Mouse (Mus musculus): ENCODE data around the gene Klrd1. TPM values are rescaled to one million over a fixed set of nuclear protein-coding genes. Genes with fewer than 3 reads are reported as not detected.

Gene Klrd1
- polyA plus RNA-seq (2012; rRNA removed): not detected in 2 replicates

DNA sequence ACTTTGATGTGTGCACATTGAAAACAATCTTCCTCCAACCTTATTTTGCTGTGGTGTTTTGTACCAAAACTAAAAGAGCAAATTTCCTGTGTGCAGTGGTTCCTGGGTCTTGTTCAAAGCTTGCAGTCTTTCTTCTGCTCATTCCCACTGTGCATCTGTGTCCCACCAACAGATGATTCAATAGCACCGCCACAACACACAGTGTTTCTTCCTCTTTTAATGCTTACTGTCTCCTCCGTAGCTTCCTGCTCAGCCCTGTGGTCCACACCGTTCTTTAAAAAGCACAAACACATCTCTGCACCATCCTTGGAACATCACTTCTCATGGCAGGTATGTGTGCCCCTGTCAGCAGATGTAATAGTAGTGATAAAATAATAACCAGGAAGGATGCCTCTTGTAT lies at the start of gene Klrd1:
Gene Klrd1, plus strand, starts transcription at position 275 of the 400 bp plus-strand sequence.

DNA sequence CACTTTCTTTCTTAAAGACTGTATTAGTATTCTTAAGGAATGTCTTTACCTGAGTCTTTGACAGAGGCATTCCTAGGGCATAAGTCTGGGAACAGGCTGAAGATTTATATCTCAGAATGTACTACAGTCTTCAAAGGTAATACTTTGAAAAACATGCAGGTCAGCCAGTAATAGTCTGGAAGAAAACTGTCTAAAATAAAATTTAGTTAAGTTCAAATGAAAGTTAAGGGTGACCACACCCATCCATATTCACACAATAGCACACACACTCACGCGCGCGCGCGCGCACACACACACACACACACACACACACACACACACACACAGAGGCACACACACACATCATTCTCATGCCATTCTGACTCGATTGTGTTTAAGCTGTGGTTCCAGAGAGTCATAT lies 14.0 kb upstream of the Klrd1 start, which contains the start of gene Klre1:
Gene Klre1, plus strand, starts transcription at position 301 of the 400 bp plus-strand sequence.

DNA sequence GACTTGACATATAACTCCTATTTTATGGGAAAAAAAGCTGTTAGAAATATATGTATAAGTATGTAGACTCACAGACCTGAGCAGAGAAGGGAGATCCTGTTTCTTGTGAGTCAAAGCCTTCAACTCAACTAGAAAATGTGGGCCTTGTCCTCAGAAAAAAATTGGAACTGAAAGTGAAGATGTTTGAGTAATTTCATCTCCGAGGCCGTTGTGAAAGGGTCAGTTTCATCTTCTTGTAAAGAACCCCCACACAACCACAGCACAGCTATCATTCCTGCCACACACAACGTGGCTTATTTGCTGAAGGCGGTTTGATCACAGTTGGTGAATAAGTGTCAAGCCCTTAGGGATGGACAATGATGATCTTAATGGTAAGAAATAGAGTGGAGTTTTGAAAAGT lies 32.2 kb downstream of the Klrd1 start, which contains the start of gene Klrk1:
Gene Klrk1, minus strand, starts transcription at position 130 of the 400 bp plus-strand sequence.

DNA sequence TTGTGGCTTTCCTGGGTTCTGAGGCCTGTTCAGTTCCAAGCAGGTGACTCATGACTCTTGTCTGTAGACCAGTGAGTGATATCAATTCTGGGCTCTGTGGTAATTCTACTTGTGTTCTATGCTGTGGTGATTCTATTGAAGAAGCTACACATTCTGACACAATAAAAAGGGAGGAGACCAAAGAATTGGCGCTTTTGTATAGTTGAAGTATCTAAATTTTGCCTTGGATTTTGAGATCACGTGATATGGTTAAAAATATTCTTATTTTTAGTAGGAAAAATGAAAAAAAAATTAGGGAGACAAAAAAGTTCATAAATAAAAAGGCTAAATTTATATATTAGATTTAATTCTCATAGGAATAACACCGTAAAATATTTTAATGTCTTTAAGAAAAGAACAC lies 51.7 kb downstream of the Klrd1 start, which contains the start of gene Klrc3:
Gene Klrc3, minus strand, starts transcription at position 101 of the 400 bp plus-strand sequence.

Other genes starting within 250 kb of the Klrd1 start
- gene Clec12a, start 249.1 kb upstream of the Klrd1 start, polyA plus RNA-seq (2012; rRNA removed): 0.07 and 0.12 TPM in 2 replicates
- gene Clec12b, start 205.9 kb upstream of the Klrd1 start, polyA plus RNA-seq (2012; rRNA removed): not detected in 2 replicates
- 0.08 TPM in 1 of 2 replicates, not detected in the other for gene Clec1b, start 194.5 kb upstream of the Klrd1 start, polyA plus RNA-seq (2012; rRNA removed)
- 0.41 and 0.50 TPM in 2 replicates for gene Clec9a, start 182.9 kb upstream of the Klrd1 start, polyA plus RNA-seq (2012; rRNA removed)
- gene Clec1a, start 139.8 kb upstream of the Klrd1 start, polyA plus RNA-seq (2012; rRNA removed): 0.52 and 0.74 TPM in 2 replicates
- not detected in 2 replicates for gene Olr1, start 84.6 kb upstream of the Klrd1 start, polyA plus RNA-seq (2012; rRNA removed)
- gene Tmem52b, start 79.2 kb upstream of the Klrd1 start, polyA plus RNA-seq (2012; rRNA removed): not detected in 2 replicates
- 36.5 and 47.5 TPM in 2 replicates for gene Gabarapl1, start 58.6 kb upstream of the Klrd1 start, polyA plus RNA-seq (2012; rRNA removed)
- not detected in 2 replicates for gene Klre1, start 13.9 kb upstream of the Klrd1 start, polyA plus RNA-seq (2012; rRNA removed)
- 0.06 and 0.07 TPM in 2 replicates for gene Klrk1, start 32.1 kb downstream of the Klrd1 start, polyA plus RNA-seq (2012; rRNA removed)
- not detected in 2 replicates for gene Klrc3, start 51.6 kb downstream of the Klrd1 start, polyA plus RNA-seq (2012; rRNA removed)
- not detected in 2 replicates for gene Klrc2, start 68.9 kb downstream of the Klrd1 start, polyA plus RNA-seq (2012; rRNA removed)
- gene Klrc1, start 87.2 kb downstream of the Klrd1 start, polyA plus RNA-seq (2012; rRNA removed): not detected in 2 replicates
- not detected in 2 replicates for gene Klri1, start 125.3 kb downstream of the Klrd1 start, polyA plus RNA-seq (2012; rRNA removed)
- not detected in 2 replicates for gene Klri2, start 148.7 kb downstream of the Klrd1 start, polyA plus RNA-seq (2012; rRNA removed)
- gene Gm156, start 192.5 kb downstream of the Klrd1 start, polyA plus RNA-seq (2012; rRNA removed): not detected in 2 replicates

All from colon, adult 2 months (tissue).